ENCODE assay signal across 12 mouse cellular contexts in genomic region chr1:37695732-37696131, GRCm38 (mm10).
"Had no signal": no experiment of that assay in that cellular context is flagged by ENCODE, and none has a peak within 500 bp of the region (broad histone marks: within the 10 kb centered on the region; RNA-seq: fewer than 3 reads in every experiment).

No protein-coding gene starts in this region.

- H3K4me3 ChIP-seq: liver, embryonic 13.5 days had no signal

- H3K9me3 ChIP-seq: liver, embryonic 13.5 days had no signal

- H3K36me3 ChIP-seq: liver, embryonic 13.5 days had no signal

- DNase-seq: kidney, postnatal 25 days; liver, embryonic 13.5 days; lung, adult 2 months; lung, postnatal 14 days; midbrain, embryonic 14.5 days; right cerebral cortex, adult 18-20 months; right cerebral cortex, postnatal 14 days; right cerebral cortex, postnatal 4 days; thymus, postnatal 36 days had no signal

- H3K9ac ChIP-seq: liver, embryonic 13.5 days had no signal

- H3K4me1 ChIP-seq: liver, embryonic 13.5 days had no signal

- H3K4me2 ChIP-seq: liver, embryonic 13.5 days; midbrain, embryonic 11.5 days had no signal

- H3K27ac ChIP-seq: kidney, postnatal 0 days; liver, embryonic 13.5 days; stomach, postnatal 0 days had no signal
